Mouse (Mus musculus): ENCODE data around the gene Glis3.

DNA sequence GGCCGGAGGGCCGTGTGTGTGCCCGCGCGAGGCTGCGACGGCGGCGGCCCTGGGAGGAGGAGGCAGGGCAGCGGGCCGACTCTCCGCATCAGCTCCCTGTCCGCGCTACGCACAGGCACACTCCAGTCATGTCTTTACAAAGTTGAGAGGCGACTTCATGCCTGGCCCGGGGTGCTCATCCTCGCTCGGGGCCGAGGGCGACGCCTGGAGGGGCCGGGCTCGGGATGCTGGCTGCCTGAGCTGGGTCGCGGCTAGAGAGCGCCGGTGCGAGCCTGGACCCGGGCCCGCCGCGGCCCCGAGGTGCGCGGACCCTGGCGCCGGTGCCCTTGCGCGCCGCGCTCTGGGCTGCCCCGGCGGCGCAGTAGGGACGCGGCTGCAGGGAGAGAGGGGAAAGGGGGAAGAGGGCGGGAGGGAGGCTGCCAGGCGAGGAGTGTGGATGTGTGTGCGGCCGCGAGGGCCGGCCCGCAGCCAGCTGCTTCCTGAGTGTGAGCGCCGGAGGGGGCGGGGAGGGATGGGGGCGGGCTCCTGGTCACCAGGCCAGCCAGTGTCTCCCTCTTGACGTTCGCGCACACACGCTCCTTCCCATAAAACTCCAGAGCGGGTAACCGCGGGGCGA, at the start of gene Glis3:
- TF ChIP-seq EP300 (IDR thresholded peaks at IDR 0.05; ENCODE audit: low read depth) (no peak), CTCF (IDR thresholded peaks at IDR 0.05; ENCODE audit: low read depth) (no peak)
